Mouse (Mus musculus): ENCODE data around the gene Fbxw10. TPM values are rescaled to one million over a fixed set of nuclear protein-coding genes. Genes with fewer than 3 reads are reported as not detected.

The Fbxw10 gene
- polyA plus RNA-seq, 1 experiment from 2014 or later = 0.34 TPM

DNA sequence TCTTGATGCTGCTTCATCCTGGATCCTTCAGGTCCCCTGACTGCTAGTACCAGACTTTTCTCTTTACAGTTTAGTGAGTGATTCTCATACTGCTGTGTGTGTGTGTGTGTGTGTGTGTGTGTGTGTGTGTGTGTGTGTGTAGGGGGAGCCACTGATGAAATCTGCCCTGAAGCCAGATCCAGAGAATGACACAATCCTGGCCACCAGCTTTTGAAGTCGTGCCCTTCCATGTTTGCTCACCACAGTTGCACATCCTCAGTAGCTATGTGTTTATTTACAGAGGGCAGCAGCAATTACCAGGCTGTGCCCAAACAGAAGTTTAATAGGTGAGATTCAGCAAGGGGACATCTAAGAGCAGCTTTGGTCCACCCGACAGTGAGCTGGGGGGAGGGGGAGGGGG lies 69.9 kb downstream of the Fbxw10 start:
- H3K27ac ChIP-seq = no peak overlapping the region
- no peak overlapping the region for H3K9ac ChIP-seq
- 43% methylated on average over 2 of the region's 2 CpGs for WGBS
- no peak for ATAC-seq (ENCODE audit: low FRiP score)
- H3K4me3 ChIP-seq = no peak overlapping the region
- no peaks in the 10 kb centered on the region for H3K27me3 ChIP-seq
- no peaks in the 10 kb centered on the region for H3K36me3 ChIP-seq
- H3K4me1 ChIP-seq (replicated peaks) = peaks cover 3% of the 10 kb centered on the region; the same call in 1 of the 2 replicates
- no peaks in the 10 kb centered on the region; the same call in 1 of the 2 replicates for H3K9me3 ChIP-seq
- H3K4me2 ChIP-seq = no peak overlapping the region

DNA sequence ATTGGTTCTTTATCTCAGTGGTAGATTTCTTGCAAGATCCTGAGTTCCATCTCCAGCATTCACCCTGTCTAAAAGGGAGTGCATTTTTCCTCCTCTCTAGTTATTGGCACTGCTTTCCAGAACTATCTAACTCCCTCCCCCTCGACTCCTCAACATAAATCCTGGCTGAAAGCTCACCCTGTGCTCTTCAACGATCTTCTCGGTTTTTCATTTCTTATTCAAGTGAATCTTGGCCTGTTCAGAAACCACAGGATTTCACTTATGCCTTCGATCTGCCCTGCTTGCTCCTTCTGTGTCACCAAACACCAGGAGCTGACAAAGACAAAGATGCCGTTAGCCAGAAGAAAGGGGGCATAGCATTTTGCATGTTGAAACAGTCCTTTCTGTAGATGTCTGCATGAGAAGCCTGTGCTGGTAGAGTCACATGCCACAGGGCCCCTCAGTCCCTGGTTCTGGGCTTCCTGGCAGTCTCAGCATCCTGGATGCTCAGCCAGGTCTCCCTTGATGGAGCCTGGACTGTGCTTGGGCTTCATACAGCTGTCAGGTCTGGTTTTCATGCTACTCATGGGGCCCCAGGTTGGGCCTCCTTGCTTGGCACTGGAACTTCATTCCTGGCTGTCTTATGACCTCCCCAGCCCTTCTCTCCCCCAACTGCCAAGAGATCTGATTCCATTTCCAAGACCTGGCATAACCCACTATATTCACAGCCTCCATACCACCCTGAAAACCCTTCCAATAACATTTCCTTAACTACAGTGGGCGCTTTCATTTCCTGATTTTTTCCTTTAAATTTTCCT lies 73.3 kb downstream of the Fbxw10 start:
- Histone ChIP-seq H3K9me3 (no peaks in the 10 kb centered on the region; the same call in 1 of the 2 replicates), H3K27me3 (no peaks in the 10 kb centered on the region), H3K4me3 (peak overlapping the region; percentile 27; the same call in 1 of the 2 replicates), H3K4me1 (replicated peaks) (0 out of 2 replicates have a peak, but pooled peaks cover 3% of the 10 kb centered on the region), H3K27ac (no peak overlapping the region), H3K9ac (no peak overlapping the region), H3K36me3 (no peaks in the 10 kb centered on the region), H3K4me2 (peak overlapping the region; percentile 39; the same call in 1 of the 2 replicates)
- ATAC-seq (ENCODE audit: low FRiP score) = no peak
- WGBS = 74% methylated on average over 6 of the region's 6 CpGs

DNA sequence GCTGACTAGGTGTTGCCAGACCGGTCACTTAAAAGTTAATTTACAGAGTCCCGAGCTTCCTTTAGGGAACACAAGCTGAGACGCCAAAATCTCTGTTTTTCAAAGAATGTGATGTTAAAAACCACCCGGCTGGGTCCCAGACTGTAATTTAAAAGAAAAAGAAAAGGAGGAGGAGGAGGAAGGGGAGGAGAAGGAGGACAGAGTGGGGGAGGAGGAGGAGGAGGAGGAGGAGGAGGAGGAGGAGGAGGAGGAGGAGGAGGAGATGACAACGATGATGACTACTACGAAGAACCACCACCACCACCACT lies 73.8 kb downstream of the Fbxw10 start:
- H3K4me1 ChIP-seq (replicated peaks) = 0 out of 2 replicates have a peak, but pooled peaks cover 3% of the 10 kb centered on the region
- no peaks in the 10 kb centered on the region for H3K36me3 ChIP-seq
- H3K9me3 ChIP-seq = no peaks in the 10 kb centered on the region; the same call in 1 of the 2 replicates
- no peaks in the 10 kb centered on the region for H3K27me3 ChIP-seq
- ATAC-seq (ENCODE audit: low FRiP score) = no peak
- peak overlapping the region; percentile 27 for H3K4me3 ChIP-seq
- WGBS = 21% methylated on average over 6 of the region's 6 CpGs
- H3K4me2 ChIP-seq = peak overlapping the region; percentile 39
- no peak overlapping the region for H3K27ac ChIP-seq
- no peak overlapping the region for H3K9ac ChIP-seq

DNA sequence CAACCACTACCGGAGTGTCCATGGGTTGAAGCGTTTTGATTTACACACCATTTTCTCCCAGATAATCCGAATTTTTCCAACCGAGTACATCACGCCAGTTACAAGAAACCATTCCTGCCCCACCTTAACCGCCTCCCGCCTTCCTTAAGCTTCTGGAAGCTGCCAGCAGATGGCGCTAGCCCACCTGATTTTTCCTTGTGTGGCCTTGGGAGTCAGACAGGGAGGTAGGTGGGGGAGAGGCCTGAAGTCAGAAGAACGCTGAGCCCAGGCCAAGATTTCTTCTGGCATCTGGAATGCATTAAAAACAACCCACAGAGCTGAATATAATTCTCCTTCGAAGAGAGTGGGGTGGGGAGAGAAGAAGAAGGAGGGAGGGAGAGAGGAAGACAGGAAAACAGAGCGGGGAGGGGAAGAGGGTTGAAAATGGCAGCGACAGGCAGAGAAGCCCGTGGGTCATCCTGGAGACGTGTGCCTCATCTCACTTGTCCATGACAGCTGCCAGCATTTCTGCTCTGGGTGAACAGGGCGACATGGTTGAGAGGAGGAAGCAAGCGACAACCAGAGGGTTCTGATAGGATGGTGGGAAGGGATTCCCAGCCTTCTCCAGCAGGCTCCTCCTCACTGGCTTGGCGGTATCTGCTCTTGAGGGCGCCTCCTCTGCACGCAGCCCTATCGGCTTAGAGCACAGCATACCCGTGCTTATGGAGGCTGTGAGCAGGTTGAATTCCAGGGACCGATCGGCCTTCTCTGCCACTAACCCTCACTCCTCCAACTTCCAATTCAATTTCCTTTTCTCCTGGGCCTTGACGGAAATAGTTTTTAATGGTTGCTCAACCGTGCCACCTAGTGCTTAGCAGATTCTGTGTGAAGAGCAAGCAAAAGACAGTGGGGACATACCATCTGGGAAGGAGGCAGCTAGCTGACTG lies 74.4 kb downstream of the Fbxw10 start:
- peak overlapping the region; percentile 39 for H3K4me2 ChIP-seq
- no peaks in the 10 kb centered on the region for H3K27me3 ChIP-seq
- no peaks in the 10 kb centered on the region for H3K36me3 ChIP-seq
- ATAC-seq (ENCODE audit: low FRiP score) = peak; percentile 89
- no peaks in the 10 kb centered on the region; the same call in 1 of the 2 replicates for H3K9me3 ChIP-seq
- H3K9ac ChIP-seq = peak overlapping the region; percentile 36; the same call in 1 of the 2 replicates
- peak overlapping the region; percentile 67 for H3K27ac ChIP-seq
- peak overlapping the region; percentile 27 for H3K4me3 ChIP-seq
- 0 out of 2 replicates have a peak, but pooled peaks cover 3% of the 10 kb centered on the region for H3K4me1 ChIP-seq (replicated peaks)
- 33% methylated on average over 25 of the region's 25 CpGs for WGBS

DNA sequence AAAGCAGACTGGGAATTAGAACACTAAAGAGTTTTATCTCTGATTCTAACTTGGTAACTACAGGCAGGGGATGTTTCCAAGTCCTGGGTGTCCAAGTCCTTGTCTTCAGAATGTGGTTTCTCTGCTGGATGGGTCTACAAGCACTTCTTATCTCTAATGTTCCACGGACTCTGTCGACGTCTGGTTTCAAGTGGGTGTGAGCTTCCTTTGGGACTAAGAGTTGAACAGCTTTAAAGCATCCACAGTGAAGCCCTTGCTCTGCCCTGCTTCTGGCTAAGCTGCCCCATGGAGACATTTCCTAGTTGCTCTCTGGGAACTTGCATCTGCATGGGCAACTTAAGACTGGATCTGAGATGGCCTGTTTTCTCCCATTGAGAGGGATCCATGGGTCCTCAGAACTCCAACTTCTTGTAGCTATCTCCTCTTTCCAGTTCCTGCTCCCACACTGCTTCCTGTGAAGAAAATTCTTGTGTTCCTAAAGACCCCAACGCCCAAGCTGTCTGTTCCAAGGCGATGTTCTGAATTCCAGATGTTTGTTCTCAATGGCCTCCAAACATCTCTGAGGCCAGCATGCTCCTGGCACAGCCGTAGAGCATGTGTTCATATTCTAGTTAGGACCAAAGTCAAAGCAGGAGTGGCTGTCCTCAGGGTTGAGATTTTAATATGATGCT lies 77.4 kb downstream of the Fbxw10 start:
- H3K27ac ChIP-seq = no peak overlapping the region
- no peak overlapping the region for H3K9ac ChIP-seq
- H3K4me2 ChIP-seq = no peak overlapping the region
- ATAC-seq (ENCODE audit: low FRiP score) = no peak
- H3K36me3 ChIP-seq = no peaks in the 10 kb centered on the region
- no peaks in the 10 kb centered on the region; the same call in 1 of the 2 replicates for H3K9me3 ChIP-seq
- H3K4me3 ChIP-seq = no peak overlapping the region
- no peaks in the 10 kb centered on the region for H3K27me3 ChIP-seq
- 87% methylated on average over 6 of the region's 6 CpGs for WGBS
- 0 out of 2 replicates have a peak, but pooled peaks cover 3% of the 10 kb centered on the region for H3K4me1 ChIP-seq (replicated peaks)

Other genes starting within 250 kb of the Fbxw10 start
- 10.0 and 10.4 TPM in 2 replicates for gene Lrrc75a, start 198.5 kb upstream of the Fbxw10 start, polyA plus RNA-seq (2015; fragmentation: Nextera tagmentation; extraction: Ambion mirVana)
- gene Mmgt2, start 198.4 kb upstream of the Fbxw10 start, polyA plus RNA-seq (2015; fragmentation: Nextera tagmentation; extraction: Ambion mirVana) = 22.8 and 24.9 TPM in 2 replicates
- gene Zfp287, start 115.2 kb upstream of the Fbxw10 start, polyA plus RNA-seq (2015; fragmentation: Nextera tagmentation; extraction: Ambion mirVana) = 21.0 and 21.3 TPM in 2 replicates
- not detected in 2 replicates for gene Gm10428, start 94.0 kb upstream of the Fbxw10 start, polyA plus RNA-seq (2015; fragmentation: Nextera tagmentation; extraction: Ambion mirVana)
- 29.0 and 32.8 TPM in 2 replicates for gene Zfp286, start 57.6 kb upstream of the Fbxw10 start, polyA plus RNA-seq (2015; fragmentation: Nextera tagmentation; extraction: Ambion mirVana)
- 6.8 and 7.9 TPM in 2 replicates for gene Trim16, start 26.8 kb upstream of the Fbxw10 start, polyA plus RNA-seq (2015; fragmentation: Nextera tagmentation; extraction: Ambion mirVana)
- 56.7 and 58.6 TPM in 2 replicates for gene Tvp23b, start 32.4 kb downstream of the Fbxw10 start, polyA plus RNA-seq (2015; fragmentation: Nextera tagmentation; extraction: Ambion mirVana)
- 0.32 TPM in 1 of 2 replicates, not detected in the other for gene Cdrt4, start 104.1 kb downstream of the Fbxw10 start, polyA plus RNA-seq (2015; fragmentation: Nextera tagmentation; extraction: Ambion mirVana)
- not detected in 2 replicates for gene Tekt3, start 214.6 kb downstream of the Fbxw10 start, polyA plus RNA-seq (2015; fragmentation: Nextera tagmentation; extraction: Ambion mirVana)

Measured in hindbrain, embryonic 13.5 days (tissue).